Mouse (Mus musculus) bone marrow macrophage, adult 2 months (primary cell): ENCODE results near the gene Gm20708.

ENCODE experiments used
- CTCF ChIP-seq: IDR thresholded peaks from 2 replicates; pipeline ENCODE4 v1.5.1; 2012; ENCODE audit warnings: low read depth, mild to moderate bottlenecking, low read length, moderate library complexity
- POLR2A ChIP-seq: IDR thresholded peaks from 2 replicates; pipeline ENCODE4 v1.6.1; 2012; ENCODE audit warnings: mild to moderate bottlenecking, low read depth, low read length, borderline replicate concordance

DNA sequence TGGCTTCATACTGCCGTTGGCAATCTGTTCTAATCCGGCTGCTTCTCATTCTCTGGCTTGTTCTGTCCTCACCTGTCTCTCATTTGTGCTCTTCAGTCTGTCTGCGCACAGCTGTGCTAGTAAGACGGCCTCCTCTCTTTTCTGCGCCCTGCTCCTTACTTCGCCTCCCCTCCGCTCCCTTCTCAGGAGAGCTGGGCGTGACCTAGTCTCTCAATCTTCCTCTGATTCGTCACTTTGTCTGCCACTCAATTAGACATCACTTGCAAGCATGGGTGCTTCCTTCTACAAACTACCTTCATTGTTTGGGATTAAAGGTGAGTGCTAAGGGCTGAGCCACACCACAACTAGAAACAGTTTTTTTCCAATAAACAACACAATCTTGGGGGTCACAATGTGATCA lies 44.8 kb downstream of the Gm20708 start:
- no peak for TF ChIP-seq POLR2A
- no peak for TF ChIP-seq CTCF
